Mouse (Mus musculus) heart, postnatal 25 days (tissue): ENCODE data around the gene Prdm10. TPM values are rescaled to one million over a fixed set of nuclear protein-coding genes. Genes with fewer than 3 reads are reported as not detected.

Experiments
- DNase-seq: peaks from one replicate; pipeline ENCODE4 v3.0.0; 2022; ENCODE audit warnings: low spot score
- intact Hi-C: fragments of 180-260 bp; cut with DNase I; formaldehyde crosslinking; loops from one replicate; pipeline ENCODE4 v1.15.1; 2025
- total RNA-seq, 2 experiments: library from RNA; stranded (reverse); gene quantifications; 2 replicates each; pipeline ENCODE4 v1.2.3; 2021

Prdm10 gene
- total RNA-seq, 2 experiments from 2014 or later, result 5.1 to 5.4 TPM

GRCm38 (mm10) chr9:31422143-31422542 lies 141.8 kb downstream of the Prdm10 start:
- intact Hi-C loops, result no loop called here
- DNase-seq, result no peak

- no peak for DNase-seq
- intact Hi-C loops, result no loop called here
Measured at GRCm38 (mm10) chr9:31428971-31429370, 148.6 kb downstream of the Prdm10 start.

- no peak for DNase-seq
Measured at GRCm38 (mm10) chr9:31430011-31430410, 149.7 kb downstream of the Prdm10 start.

More at GRCm38 (mm10) chr9:31430011-31430410, 149.7 kb downstream of the Prdm10 start:
- intact Hi-C loops, result no loop called here

Other genes starting within 250 kb of the Prdm10 start
- gene Zbtb44, start 249.9 kb upstream of the Prdm10 start, total RNA-seq, result 10 to 100 TPM; 28.3 to 35.8 TPM
- gene St14, start 148.7 kb upstream of the Prdm10 start, total RNA-seq, result under 1 TPM; 0.18 to 0.22 TPM
- gene Aplp2, start 68.7 kb upstream of the Prdm10 start, total RNA-seq, result 100 to 1,000 TPM; 285 to 296 TPM
- gene Nfrkb, start 105.7 kb downstream of the Prdm10 start, total RNA-seq, result 10 to 100 TPM in 1 of 2 experiments, 1 to 10 TPM in 1; 8.8 to 11.4 TPM
- gene Tmem45b, start 183.9 kb downstream of the Prdm10 start, total RNA-seq, result 1 to 10 TPM in 1 of 2 experiments, under 1 TPM in 1; 0.36 to 1.0 TPM